Mouse (Mus musculus) erythroblast, embryonic 14.5 days (primary cell): ENCODE data around the gene Kcns1.

Experiments used
- GATA1 ChIP-seq: IDR thresholded peaks from 2 replicates; pipeline ENCODE4 v1.6.1; 2012; ENCODE audit warnings: low read length, inconsistent platforms, mixed read lengths
- TAL1 ChIP-seq: IDR thresholded peaks from 3 replicates; pipeline ENCODE4 v1.6.1; 2012; ENCODE audit warnings: low read length, inconsistent platforms, mixed read lengths

- no peak for TF ChIP-seq GATA1
- TF ChIP-seq TAL1, result no peak
Measured at GRCm38 (mm10) chr2:164156158-164156557, 14.8 kb downstream of the Kcns1 start.
